ENCODE assay signal across 27 mouse cellular contexts in the genomic region with DNA sequence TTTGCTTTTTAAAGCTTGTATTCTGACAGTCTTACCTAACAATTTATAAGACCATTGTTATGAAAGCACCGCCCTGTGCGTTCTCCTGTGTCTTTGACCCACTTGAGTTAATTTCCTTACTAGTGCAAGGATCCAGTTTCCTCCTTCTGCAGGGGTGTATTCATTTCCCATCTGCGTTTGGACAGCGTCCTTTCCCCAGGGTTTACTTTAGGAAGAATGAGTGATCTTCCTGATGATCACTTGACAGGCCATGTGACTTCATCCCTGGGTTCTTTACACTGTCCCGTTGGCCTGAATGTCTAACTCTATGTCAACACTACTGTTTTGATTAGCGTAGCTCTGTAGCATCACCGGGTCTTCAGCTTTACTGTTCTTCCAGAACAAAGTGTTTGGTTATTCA. TPM values are rescaled to one million over a fixed set of nuclear protein-coding genes. Genes with fewer than 3 reads are reported as not detected.
DNase-seq lines count a peak whose midpoint lies in the region; ATAC-seq lines count a peak whose summit lies in the region.
"Had no signal": no experiment of that assay in that cellular context is flagged by ENCODE, and none has a peak within 500 bp of the region (broad histone marks: within the 10 kb centered on the region; RNA-seq: fewer than 3 reads in every experiment).

No protein-coding gene starts in this region.

- H3K4me2 ChIP-seq in kidney, embryonic 14.5 days (replicated peaks; ENCODE audit: low read depth, low read length) = no peak overlapping the region
- no peak overlapping the region for H3K4me2 ChIP-seq in midbrain, embryonic 11.5 days
- no peak overlapping the region for H3K4me2 ChIP-seq in midbrain, embryonic 16.5 days (ENCODE audit: low read length)
- H3K4me2 ChIP-seq: embryonic facial prominence, embryonic 13.5 days; embryonic facial prominence, embryonic 15.5 days; forebrain, embryonic 12.5 days had no signal

- H3K9ac ChIP-seq in kidney, embryonic 14.5 days (ENCODE audit: low read depth, low read length) = no peak overlapping the region
- no peak overlapping the region for H3K9ac ChIP-seq in midbrain, embryonic 11.5 days (ENCODE audit: low read length)
- no peak overlapping the region for H3K9ac ChIP-seq in midbrain, embryonic 16.5 days (ENCODE audit: low read depth, low read length)
- H3K9ac ChIP-seq: embryonic facial prominence, embryonic 13.5 days; embryonic facial prominence, embryonic 15.5 days; forebrain, embryonic 12.5 days had no signal

- no peaks in the 10 kb centered on the region for H3K9me3 ChIP-seq in kidney, embryonic 14.5 days (ENCODE audit: control insufficient read depth, low read length)
- no peaks in the 10 kb centered on the region for H3K9me3 ChIP-seq in midbrain, embryonic 11.5 days (ENCODE audit: control insufficient read depth, low read length)
- no peaks in the 10 kb centered on the region for H3K9me3 ChIP-seq in midbrain, embryonic 16.5 days (replicated peaks; ENCODE audit: control insufficient read depth, low read length, poor library complexity, severe bottlenecking)
- H3K9me3 ChIP-seq: embryonic facial prominence, embryonic 13.5 days; embryonic facial prominence, embryonic 15.5 days; forebrain, embryonic 12.5 days; G1E had no signal

- 39% methylated on average over 7 of the region's 7 CpGs for WGBS in kidney, embryonic 14.5 days
- 86% methylated on average over 7 of the region's 7 CpGs for WGBS in midbrain, embryonic 11.5 days
- WGBS in midbrain, embryonic 16.5 days = 92% methylated on average over 7 of the region's 7 CpGs

- ATAC-seq in kidney, embryonic 14.5 days (ENCODE audit: low FRiP score, low TSS enrichment) = 0 out of 2 replicates have a peak, but pooled peaks have one; percentile 32
- no peak for ATAC-seq in midbrain, embryonic 11.5 days (ENCODE audit: low FRiP score)
- no peak for ATAC-seq in midbrain, embryonic 16.5 days
- ATAC-seq: CD4-positive, CD25-positive, alpha-beta regulatory T cell, adult 4 months; forebrain, embryonic 14.5 days; forebrain, embryonic 16.5 days had no signal

- intact Hi-C loops in heart, postnatal 25 days (cut with DNase I) = no loop called here

- no peak overlapping the region for H3K4me3 ChIP-seq in kidney, embryonic 14.5 days (ENCODE audit: low read length)
- no peak overlapping the region for H3K4me3 ChIP-seq in midbrain, embryonic 11.5 days (ENCODE audit: low read depth, low read length)
- no peak overlapping the region for H3K4me3 ChIP-seq in midbrain, embryonic 16.5 days (ENCODE audit: low read depth, low read length)
- H3K4me3 ChIP-seq: embryonic facial prominence, embryonic 13.5 days; embryonic facial prominence, embryonic 15.5 days; erythroblast, embryonic 14.5 days; forebrain, embryonic 10.5 days; forebrain, embryonic 12.5 days had no signal

- H3K27ac ChIP-seq in kidney, embryonic 14.5 days (ENCODE audit: low read depth, low read length) = no peak overlapping the region
- no peak overlapping the region for H3K27ac ChIP-seq in midbrain, embryonic 11.5 days (ENCODE audit: low read depth, low read length)
- no peak overlapping the region for H3K27ac ChIP-seq in midbrain, embryonic 16.5 days (ENCODE audit: low read length)
- H3K27ac ChIP-seq: embryonic facial prominence, embryonic 13.5 days; embryonic facial prominence, embryonic 15.5 days; forebrain, embryonic 10.5 days; forebrain, embryonic 12.5 days had no signal

- no peaks in the 10 kb centered on the region for H3K27me3 ChIP-seq in kidney, embryonic 14.5 days (ENCODE audit: control insufficient read depth, insufficient read depth, low read length)
- H3K27me3 ChIP-seq in midbrain, embryonic 11.5 days (ENCODE audit: control insufficient read depth, insufficient read depth, low read length) = no peaks in the 10 kb centered on the region
- no peaks in the 10 kb centered on the region for H3K27me3 ChIP-seq in midbrain, embryonic 16.5 days (ENCODE audit: control insufficient read depth, insufficient read depth, low read depth, low read length)
- H3K27me3 ChIP-seq: CH12.LX; embryonic facial prominence, embryonic 13.5 days; embryonic facial prominence, embryonic 15.5 days; forebrain, embryonic 12.5 days had no signal

- DNase-seq in heart, adult 11 months = peak; percentile 90
- no peak for DNase-seq in heart, postnatal 25 days (ENCODE audit: low spot score)
- no peak for DNase-seq in kidney, postnatal 25 days
- peak; percentile 77 for DNase-seq in midbrain, embryonic 11.5 days (ENCODE audit: low spot score, missing footprints)
- DNase-seq: adrenal gland, adult 2 months; adrenal gland, postnatal 10 days; adrenal gland, postnatal 25 days; B cell, adult 2 months; cerebellum, adult 11 months; cerebellum, adult 18-20 months; cerebellum, adult 8-10 months; cerebellum, adult 9-11 months; cerebellum, postnatal 14 days; cerebellum, postnatal 36 days; embryo, embryonic 11 days had no signal

- H3K4me1 ChIP-seq in kidney, embryonic 14.5 days (ENCODE audit: control insufficient read depth, insufficient read depth, low read length) = no peaks in the 10 kb centered on the region
- no peaks in the 10 kb centered on the region for H3K4me1 ChIP-seq in midbrain, embryonic 11.5 days (ENCODE audit: control insufficient read depth, insufficient read depth, low read length)
- H3K4me1 ChIP-seq in midbrain, embryonic 16.5 days (ENCODE audit: control insufficient read depth, insufficient read depth, low read length) = no peaks in the 10 kb centered on the region
- H3K4me1 ChIP-seq: embryonic facial prominence, embryonic 13.5 days; embryonic facial prominence, embryonic 15.5 days; forebrain, embryonic 12.5 days had no signal

- H3K36me3 ChIP-seq in kidney, embryonic 14.5 days (ENCODE audit: control insufficient read depth, insufficient read depth, low read length) = no peaks in the 10 kb centered on the region
- no peaks in the 10 kb centered on the region for H3K36me3 ChIP-seq in midbrain, embryonic 11.5 days (ENCODE audit: control insufficient read depth, insufficient read depth, low read length)
- H3K36me3 ChIP-seq in midbrain, embryonic 16.5 days (ENCODE audit: control insufficient read depth, insufficient read depth, low read length) = no peaks in the 10 kb centered on the region
- H3K36me3 ChIP-seq: embryonic facial prominence, embryonic 13.5 days; embryonic facial prominence, embryonic 15.5 days; forebrain, embryonic 10.5 days; forebrain, embryonic 12.5 days; G1E had no signal

RNA-seq across cellular contexts. Expression of gene Cep152, which starts 12.4 kb away (rescaled TPM):
- total RNA-seq in heart, postnatal 25 days (2021) = 1 to 10 TPM; 1.4 to 1.8 TPM
- polyA plus RNA-seq in kidney, embryonic 14.5 days (2014; fragmentation: Nextera tagmentation; extraction: Ambion mirVana) = 4.8 and 11.4 TPM in 2 replicates
- polyA plus RNA-seq in midbrain, embryonic 11.5 days (2014; fragmentation: Nextera tagmentation; extraction: Ambion mirVana) = 7.3 and 8.2 TPM in 2 replicates
- polyA plus RNA-seq in midbrain, embryonic 16.5 days (2015; fragmentation: Nextera tagmentation; extraction: Ambion mirVana) = 2.7 and 3.1 TPM in 2 replicates

RNA-seq across cellular contexts. Expression of gene Eid1, which starts 35.6 kb away (rescaled TPM):
- total RNA-seq in heart, postnatal 25 days (2021) = 10 to 100 TPM; 51.3 to 55.2 TPM
- 163 and 167 TPM in 2 replicates for polyA plus RNA-seq in kidney, embryonic 14.5 days (2014; fragmentation: Nextera tagmentation; extraction: Ambion mirVana)
- polyA plus RNA-seq in midbrain, embryonic 11.5 days (2014; fragmentation: Nextera tagmentation; extraction: Ambion mirVana) = 281 and 308 TPM in 2 replicates
- polyA plus RNA-seq in midbrain, embryonic 16.5 days (2015; fragmentation: Nextera tagmentation; extraction: Ambion mirVana) = 431 and 443 TPM in 2 replicates
- polyA plus RNA-seq: G1E had no signal

Comparison
In these comparisons a context has a peak if more than half of its experiments do, and no peak if none do; other contexts are left out.
1. DNase-seq: peak in heart, adult 11 months (single experiment) and midbrain, embryonic 11.5 days (single experiment); none in heart, postnatal 25 days (single experiment) and kidney, postnatal 25 days (0 of 2).